Mouse (Mus musculus) bone marrow macrophage, adult 2 months (primary cell): ENCODE measurements at regions not wholly inside any gene's neighbourhood (a gene's known extent, or its start where the extent isn't known, plus 50 kb on each side); places are given as distances from the start of the nearest gene placed in this dataset.

Experiments
- CTCF ChIP-seq: IDR thresholded peaks from 2 replicates; pipeline ENCODE4 v1.5.1; 2012; ENCODE audit warnings: low read depth, mild to moderate bottlenecking, low read length, moderate library complexity
- POLR2A ChIP-seq: IDR thresholded peaks from 2 replicates; pipeline ENCODE4 v1.6.1; 2012; ENCODE audit warnings: mild to moderate bottlenecking, low read depth, low read length, borderline replicate concordance

DNA sequence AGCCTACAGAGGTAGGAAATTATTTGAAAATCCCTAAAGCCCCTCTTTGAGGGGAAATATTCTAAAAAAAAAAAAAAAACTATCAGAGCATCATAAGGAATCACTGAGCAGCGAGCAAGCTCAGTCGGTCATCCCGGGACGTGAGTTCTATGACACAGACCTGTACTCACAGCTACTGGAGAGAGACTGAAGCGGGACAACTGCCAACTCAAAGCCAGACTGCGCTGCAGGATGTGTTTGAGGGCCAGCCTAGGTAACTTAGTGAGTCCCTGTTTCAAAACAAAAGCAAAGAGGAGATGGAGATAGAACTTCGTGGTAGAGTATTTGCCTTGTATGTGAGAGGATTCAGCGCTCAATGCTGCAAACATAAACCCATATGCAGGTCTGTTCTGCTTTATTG, 439.1 kb downstream of the Rwdd3 start:
- TF ChIP-seq POLR2A: no peak
- no peak for TF ChIP-seq CTCF
